Mouse (Mus musculus): ENCODE data around the gene Gpr137c. TPM values are rescaled to one million over a fixed set of nuclear protein-coding genes. Genes with fewer than 3 reads are reported as not detected.
A peak's percentile ranks its signal among the peaks of the same experiment; 100 is the strongest.

The Gpr137c gene
- polyA plus RNA-seq, 1 experiment from 2014 or later: 15.0 TPM

DNA sequence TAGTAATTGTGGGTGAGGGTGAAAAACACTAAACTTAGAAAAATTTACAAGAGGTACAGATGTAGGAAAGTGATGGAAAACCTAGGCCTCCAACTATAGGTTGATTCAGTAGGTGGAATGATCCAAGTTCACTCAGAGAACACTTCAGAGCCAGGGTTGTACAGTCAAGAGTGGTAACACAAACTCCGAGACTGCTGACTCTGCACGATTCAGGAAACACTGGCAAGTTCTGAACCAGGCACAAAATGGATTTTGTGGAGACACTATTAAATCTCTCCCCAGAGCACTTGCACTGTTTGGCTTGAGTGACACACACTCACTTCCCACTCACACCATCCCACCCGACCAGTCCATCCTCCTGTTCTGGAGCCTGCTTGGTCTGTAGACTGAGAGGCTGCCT, 103.8 kb downstream of the Gpr137c start:
- H3K9ac ChIP-seq (replicated peaks): no peak overlapping the region
- H3K4me2 ChIP-seq (replicated peaks): no peak overlapping the region
- 93% methylated on average over 3 of the region's 3 CpGs for WGBS
- peaks cover 8% of the 10 kb centered on the region for H3K4me1 ChIP-seq (replicated peaks)
- no peaks in the 10 kb centered on the region for H3K9me3 ChIP-seq
- no peak for ATAC-seq
- no peak overlapping the region for H3K4me3 ChIP-seq (replicated peaks)
- H3K27me3 ChIP-seq: no peaks in the 10 kb centered on the region
- no peaks in the 10 kb centered on the region for H3K36me3 ChIP-seq
- no peak overlapping the region for H3K27ac ChIP-seq

DNA sequence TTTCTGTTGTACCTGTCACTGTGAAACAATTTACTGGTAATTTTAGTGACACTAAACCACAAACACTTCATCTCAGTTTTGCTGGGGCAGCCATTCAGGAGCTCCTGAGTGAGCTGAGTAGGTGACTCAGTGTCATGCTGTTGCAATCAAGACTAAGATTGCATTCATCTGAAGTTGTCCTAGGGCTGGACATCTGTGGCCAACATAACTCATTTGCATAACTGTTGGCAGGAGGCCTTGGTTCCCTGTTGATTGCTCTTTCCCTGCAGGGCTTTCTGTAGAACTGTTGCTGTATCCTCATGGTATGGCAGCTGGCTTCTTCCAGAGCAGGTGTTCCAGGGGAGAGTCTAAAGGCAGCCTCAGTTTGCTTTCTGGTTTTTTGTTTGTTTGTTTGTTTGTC, 106.0 kb downstream of the Gpr137c start:
- H3K27ac ChIP-seq: no peak overlapping the region
- no peak overlapping the region for H3K4me2 ChIP-seq (replicated peaks)
- no peaks in the 10 kb centered on the region for H3K27me3 ChIP-seq
- ATAC-seq: no peak
- H3K4me3 ChIP-seq (replicated peaks): no peak overlapping the region
- H3K4me1 ChIP-seq (replicated peaks): peaks cover 4% of the 10 kb centered on the region; the same call in 1 of the 2 replicates
- no peaks in the 10 kb centered on the region for H3K36me3 ChIP-seq
- H3K9me3 ChIP-seq: no peaks in the 10 kb centered on the region
- no peak overlapping the region for H3K9ac ChIP-seq (replicated peaks)

DNA sequence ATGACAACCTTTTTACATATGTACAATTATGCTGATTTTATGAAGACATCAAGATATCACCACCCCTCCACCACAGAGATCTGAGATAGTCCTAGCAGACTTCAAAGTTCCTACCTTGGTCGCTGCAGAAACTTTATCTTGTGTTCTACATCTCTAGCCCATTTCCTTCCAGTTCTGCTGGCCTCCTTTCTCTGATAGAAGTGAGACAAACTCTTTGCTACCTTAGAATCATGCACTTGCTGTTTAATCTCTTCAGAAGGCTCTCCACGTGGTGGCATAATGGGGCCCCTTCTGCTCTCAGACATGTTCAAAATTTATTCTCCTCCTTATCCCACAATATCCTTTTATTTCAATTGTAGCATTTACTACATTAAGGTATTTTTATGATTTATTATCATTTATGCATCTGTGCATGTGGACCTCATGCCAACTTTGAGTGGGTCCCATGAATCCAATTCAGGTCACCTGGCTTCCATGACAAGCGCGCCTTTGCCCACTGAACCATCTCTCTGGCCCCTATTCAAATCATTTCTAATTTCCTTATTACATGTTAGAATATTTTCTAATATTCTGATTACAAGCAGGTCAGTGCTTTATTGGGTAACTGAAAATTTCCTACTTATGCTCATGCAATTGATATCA, 108.7 kb downstream of the Gpr137c start:
- 90% methylated on average over 4 of the region's 4 CpGs for WGBS
- H3K4me1 ChIP-seq (replicated peaks): peaks cover 16% of the 10 kb centered on the region
- ATAC-seq: no peak

DNA sequence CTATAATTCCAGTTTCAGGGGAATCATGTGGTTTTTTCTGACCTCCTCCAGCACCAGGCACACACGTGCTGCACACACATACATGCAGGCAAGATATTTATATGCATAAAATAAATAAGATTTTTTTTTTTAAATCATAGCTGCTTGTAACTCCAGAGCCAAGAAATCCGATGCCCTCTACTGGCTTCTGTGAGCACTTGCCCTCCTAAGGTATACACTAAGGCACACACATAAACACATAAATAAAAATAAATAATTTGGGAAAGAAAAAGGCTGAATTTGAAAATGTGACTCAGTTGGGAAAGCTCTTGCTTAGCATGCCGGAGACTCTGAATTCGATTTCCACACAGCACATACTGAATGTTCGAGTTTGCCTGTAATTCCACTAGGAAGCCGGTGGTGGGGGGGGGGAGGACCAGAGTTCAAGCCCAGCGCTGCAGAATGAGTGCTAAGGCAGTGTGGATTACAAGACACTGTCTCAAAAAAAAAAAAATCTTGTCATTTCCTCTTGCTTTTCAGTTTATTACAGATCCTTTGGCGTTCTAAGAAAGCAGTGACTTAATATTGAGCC, 109.6 kb downstream of the Gpr137c start:
- Histone ChIP-seq H3K4me1 (replicated peaks) (peaks cover 19% of the 10 kb centered on the region), H3K27me3 (no peaks in the 10 kb centered on the region), H3K9me3 (no peaks in the 10 kb centered on the region), H3K27ac (peak overlapping the region; percentile 65; the same call in 1 of the 2 replicates), H3K4me3 (replicated peaks) (peak overlapping the region; percentile 87), H3K9ac (replicated peaks) (no peak overlapping the region), H3K4me2 (replicated peaks) (peak overlapping the region; percentile 49), H3K36me3 (peaks cover 21% of the 10 kb centered on the region)
- 17% methylated on average over 8 of the region's 8 CpGs for WGBS
- ATAC-seq: peak; percentile 31; the same call in 1 of the 2 replicates

More for the DNA sequence above, 108.7 kb downstream of the Gpr137c start:
- Histone ChIP-seq H3K27me3 (no peaks in the 10 kb centered on the region), H3K9ac (replicated peaks) (no peak overlapping the region), H3K4me2 (replicated peaks) (no peak overlapping the region), H3K36me3 (peaks cover 15% of the 10 kb centered on the region), H3K27ac (no peak overlapping the region), H3K9me3 (no peaks in the 10 kb centered on the region), H3K4me3 (replicated peaks) (no peak overlapping the region)

DNA sequence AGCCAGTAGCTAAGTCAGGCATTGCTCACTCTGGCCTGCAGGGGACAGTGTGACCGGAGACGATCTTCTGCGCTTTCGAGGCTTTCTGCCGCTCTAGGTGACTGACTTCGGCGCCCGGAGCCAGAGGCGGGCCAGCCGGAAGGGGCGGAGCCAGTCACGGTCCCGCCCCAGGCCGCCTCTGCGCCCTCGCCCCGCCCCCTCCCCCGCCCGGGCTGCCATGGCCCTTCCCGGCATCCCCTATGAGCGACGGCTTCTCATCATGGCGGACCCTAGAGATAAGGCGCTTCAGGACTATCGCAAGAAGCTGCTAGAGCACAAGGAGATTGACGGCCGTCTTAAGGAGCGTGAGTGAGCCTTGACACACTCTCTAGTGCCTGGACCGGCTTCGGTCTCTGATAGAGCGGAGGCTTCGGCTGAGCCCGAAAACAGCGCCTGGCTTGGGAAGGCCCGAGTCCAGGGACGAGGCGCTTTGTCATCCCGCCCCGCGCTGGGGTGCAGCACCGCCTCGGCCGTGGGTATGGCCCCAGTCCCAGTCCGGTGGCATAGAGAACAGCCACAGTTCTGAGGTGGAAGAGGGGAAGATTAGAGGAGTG, 110.2 kb downstream of the Gpr137c start, which contains the start of gene Psmc6:
Gene Psmc6, plus strand, starts transcription at position 200 of the 593 bp plus-strand sequence.
- Histone ChIP-seq H3K4me2 (replicated peaks) (peak within 1 kb of the TSS; percentile 70), H3K4me1 (replicated peaks) (peaks cover 19% of the 10 kb centered on the region), H3K27me3 (no peaks in the 10 kb centered on the region), H3K4me3 (replicated peaks) (peak within 1 kb of the TSS; percentile 87), H3K36me3 (peaks cover 21% of the 10 kb centered on the region), H3K9me3 (no peaks in the 10 kb centered on the region), H3K9ac (replicated peaks) (peak within 1 kb of the TSS; percentile 95), H3K27ac (peak within 1 kb of the TSS; percentile 93)
- ATAC-seq: peak; percentile 96
- under 1% methylated on average over 44 of the region's 44 CpGs for WGBS

Other genes starting within 250 kb of the Gpr137c start
- 0.20 and 0.23 TPM in 2 replicates for gene Ptger2, start 231.5 kb upstream of the Gpr137c start, polyA plus RNA-seq (2015; fragmentation: Nextera tagmentation; extraction: Ambion mirVana)
- 29.9 and 30.5 TPM in 2 replicates for gene Txndc16, start 611 bp downstream of the Gpr137c start, polyA plus RNA-seq (2015; fragmentation: Nextera tagmentation; extraction: Ambion mirVana)
- gene Ero1l, start 99.1 kb downstream of the Gpr137c start, polyA plus RNA-seq (2015; fragmentation: Nextera tagmentation; extraction: Ambion mirVana): 29.4 and 33.7 TPM in 2 replicates
- gene Psmc6, start 110.1 kb downstream of the Gpr137c start, polyA plus RNA-seq (2015; fragmentation: Nextera tagmentation; extraction: Ambion mirVana): 184 and 202 TPM in 2 replicates
- gene Styx, start 131.4 kb downstream of the Gpr137c start, polyA plus RNA-seq (2015; fragmentation: Nextera tagmentation; extraction: Ambion mirVana): 52.6 and 54.7 TPM in 2 replicates
- gene Gnpnat1, start 185.2 kb downstream of the Gpr137c start, polyA plus RNA-seq (2015; fragmentation: Nextera tagmentation; extraction: Ambion mirVana): 29.2 and 30.6 TPM in 2 replicates

All from midbrain, embryonic 13.5 days (tissue).